Mouse (Mus musculus): ENCODE measurements around the gene Ap2b1. TPM values are rescaled to one million over a fixed set of nuclear protein-coding genes. Genes with fewer than 3 reads are reported as not detected.
A peak's percentile ranks its signal among the peaks of the same experiment; 100 is the strongest.

Ap2b1 gene
- total and polyA plus RNA-seq, 2 experiments from 2014 or later, result 94.8 to 209 TPM

DNA sequence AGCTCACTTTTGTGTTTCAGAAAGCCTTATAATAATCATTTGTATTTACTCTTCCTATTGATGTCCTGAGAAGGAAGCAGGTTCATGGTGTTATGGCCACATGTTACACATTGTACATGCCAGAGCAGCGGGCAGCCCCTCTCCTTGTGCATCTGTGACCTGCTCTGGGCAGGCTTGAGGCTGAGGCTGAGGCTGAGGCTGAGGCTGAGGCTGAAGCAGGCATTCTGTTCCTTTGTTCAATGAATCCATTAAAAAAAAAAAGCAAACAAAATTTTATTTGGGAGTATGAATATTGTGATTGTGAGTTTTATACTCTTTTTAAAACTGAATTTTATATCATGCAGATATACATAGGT, 84.7 kb downstream of the Ap2b1 start:
- Histone ChIP-seq H3K27me3 (ENCODE audit: insufficient read depth, low read length) (no peaks in the 10 kb centered on the region), H3K36me3 (ENCODE audit: insufficient read depth, low read length) (no peaks in the 10 kb centered on the region), H3K4me2 (ENCODE audit: low read depth, low read length) (no peak overlapping the region), H3K9ac (replicated peaks; ENCODE audit: low read length) (no peak overlapping the region), H3K4me1 (ENCODE audit: insufficient read depth, low read length) (no peaks in the 10 kb centered on the region), H3K9me3 (ENCODE audit: low read length) (no peaks in the 10 kb centered on the region), H3K4me3 (ENCODE audit: low read length) (no peak overlapping the region), H3K27ac (no peak overlapping the region)
- 63% methylated on average over 1 of the region's 1 CpGs for WGBS
- TF ChIP-seq CTCF (IDR thresholded peaks at IDR 0.05; ENCODE audit: low read depth), result no peak
- ATAC-seq, result no peak
- DNase-seq (ENCODE audit: low spot score), result no peak

DNA sequence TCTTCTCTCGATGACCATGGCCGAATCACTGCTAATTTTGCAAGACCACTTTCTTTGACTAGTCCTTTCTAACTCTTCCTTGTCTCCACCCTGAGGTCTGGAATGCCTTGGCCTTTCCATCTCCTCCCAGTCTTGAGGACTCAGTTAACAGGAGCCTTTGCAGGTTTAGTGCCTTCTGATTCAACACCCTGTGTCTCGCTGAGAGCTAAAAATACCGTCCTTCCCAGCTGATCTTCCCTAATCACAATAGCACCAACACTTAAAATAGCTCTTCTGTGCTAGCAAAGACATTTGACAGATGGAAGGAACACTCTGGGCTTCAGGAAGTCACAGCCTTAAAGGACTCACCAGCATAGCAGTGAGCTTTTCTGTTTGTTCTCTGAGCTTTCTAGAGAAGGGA, 94.2 kb downstream of the Ap2b1 start:
- DNase-seq (ENCODE audit: low spot score) (no peak), ATAC-seq (no peak)
- Histone ChIP-seq H3K9me3 (ENCODE audit: low read length) (no peaks in the 10 kb centered on the region), H3K4me2 (ENCODE audit: low read depth, low read length) (no peak overlapping the region), H3K9ac (replicated peaks; ENCODE audit: low read length) (no peak overlapping the region), H3K27ac (no peak overlapping the region), H3K4me3 (ENCODE audit: low read length) (no peak overlapping the region), H3K4me1 (ENCODE audit: insufficient read depth, low read length) (no peaks in the 10 kb centered on the region), H3K36me3 (ENCODE audit: insufficient read depth, low read length) (peaks cover 41% of the 10 kb centered on the region), H3K27me3 (ENCODE audit: insufficient read depth, low read length) (no peaks in the 10 kb centered on the region)
- TF ChIP-seq CTCF (IDR thresholded peaks at IDR 0.05; ENCODE audit: low read depth), result no peak
- WGBS, result 89% methylated on average over 4 of the region's 4 CpGs

DNA sequence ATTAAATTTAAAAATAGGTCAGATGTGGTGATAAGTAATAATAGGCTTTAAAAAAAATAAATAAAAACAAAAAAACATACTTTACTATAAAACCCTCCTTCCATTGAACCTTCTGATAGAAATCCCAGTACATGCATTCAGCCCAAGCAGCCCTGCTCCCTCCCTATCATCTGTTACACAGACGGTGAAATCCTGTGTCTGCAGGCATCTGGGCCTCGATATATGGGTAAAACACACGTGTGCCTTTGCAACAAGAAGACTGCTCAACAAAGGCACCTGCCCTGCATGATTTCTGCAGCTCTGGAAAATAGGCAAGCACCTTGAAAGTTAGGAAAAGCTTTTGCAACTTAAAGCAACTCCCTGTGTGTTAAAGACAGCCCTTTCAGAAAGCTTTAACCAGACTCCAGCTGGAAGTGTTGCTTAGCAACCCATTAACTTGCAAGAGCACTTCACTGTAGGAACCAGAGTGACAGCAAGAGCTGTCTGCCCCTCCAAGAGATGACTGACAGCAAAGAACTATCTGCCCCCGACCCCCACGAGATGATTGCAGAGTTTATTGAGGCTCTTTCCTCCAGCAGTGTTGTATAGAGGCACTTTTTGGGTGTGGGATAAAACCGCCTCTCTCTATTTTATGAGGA, 96.1 kb downstream of the Ap2b1 start:
- Histone ChIP-seq H3K4me2 (ENCODE audit: low read depth, low read length) (no peak overlapping the region), H3K9ac (replicated peaks; ENCODE audit: low read length) (no peak overlapping the region), H3K27ac (peak overlapping the region; percentile 27; the same call in 1 of the 2 replicates), H3K4me3 (ENCODE audit: low read length) (no peak overlapping the region), H3K9me3 (ENCODE audit: low read length) (no peaks in the 10 kb centered on the region), H3K27me3 (ENCODE audit: insufficient read depth, low read length) (no peaks in the 10 kb centered on the region), H3K36me3 (ENCODE audit: insufficient read depth, low read length) (peaks cover 49% of the 10 kb centered on the region), H3K4me1 (ENCODE audit: insufficient read depth, low read length) (no peaks in the 10 kb centered on the region)
- ATAC-seq (peak; percentile 27; the same call in 1 of the 2 replicates), DNase-seq (ENCODE audit: low spot score) (peak; percentile 65)
- no peak for TF ChIP-seq CTCF (IDR thresholded peaks at IDR 0.05; ENCODE audit: low read depth)
- WGBS, result 12% methylated on average over 6 of the region's 6 CpGs

DNA sequence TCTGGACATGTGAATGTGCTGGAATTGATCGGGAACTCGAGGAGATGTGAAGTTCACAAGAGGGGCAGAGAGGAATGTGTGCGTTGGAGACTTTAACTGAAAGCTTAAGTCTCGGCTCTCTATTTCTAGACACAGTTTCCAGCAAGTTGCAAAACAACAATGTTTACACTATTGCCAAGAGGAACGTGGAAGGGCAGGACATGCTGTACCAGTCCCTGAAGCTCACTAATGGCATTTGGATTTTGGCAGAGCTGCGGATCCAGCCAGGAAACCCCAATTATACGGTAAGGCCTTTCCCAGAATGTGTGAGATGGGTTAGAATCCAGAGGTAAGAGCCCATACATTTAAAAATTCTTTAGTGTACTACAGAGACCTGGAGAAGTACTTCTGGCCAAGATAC, 98.8 kb downstream of the Ap2b1 start:
- no peak for TF ChIP-seq CTCF (IDR thresholded peaks at IDR 0.05; ENCODE audit: low read depth)
- Histone ChIP-seq H3K36me3 (ENCODE audit: insufficient read depth, low read length) (peaks cover 34% of the 10 kb centered on the region), H3K27ac (no peak overlapping the region), H3K27me3 (ENCODE audit: insufficient read depth, low read length) (no peaks in the 10 kb centered on the region), H3K9ac (replicated peaks; ENCODE audit: low read length) (no peak overlapping the region), H3K4me3 (ENCODE audit: low read length) (no peak overlapping the region), H3K4me1 (ENCODE audit: insufficient read depth, low read length) (no peaks in the 10 kb centered on the region), H3K9me3 (ENCODE audit: low read length) (no peaks in the 10 kb centered on the region), H3K4me2 (ENCODE audit: low read depth, low read length) (no peak overlapping the region)
- DNase-seq (ENCODE audit: low spot score) (no peak), ATAC-seq (no peak)
- 82% methylated on average over 7 of the region's 7 CpGs for WGBS

DNA sequence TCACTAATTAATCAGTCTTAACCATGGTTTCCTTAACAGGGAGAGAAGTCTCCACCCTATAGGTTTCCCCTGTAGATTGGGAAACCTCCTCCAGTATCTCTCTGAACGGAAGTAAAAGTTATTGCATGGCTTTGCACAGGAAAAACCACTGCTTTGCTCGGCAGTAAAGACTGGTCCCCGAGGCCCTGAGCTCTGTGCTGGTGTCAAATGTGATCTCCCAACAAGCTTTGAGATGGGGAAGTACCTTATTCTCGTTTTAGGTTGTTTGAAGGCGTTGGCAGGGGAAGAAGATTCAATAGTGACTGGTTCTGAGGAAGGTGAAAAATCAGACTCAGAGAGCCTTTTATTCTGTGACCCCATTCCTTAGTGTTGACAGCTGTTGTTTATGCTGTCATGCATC, 99.9 kb downstream of the Ap2b1 start:
- no peak for DNase-seq (ENCODE audit: low spot score)
- H3K4me3 ChIP-seq (ENCODE audit: low read length), result no peak overlapping the region
- TF ChIP-seq CTCF (IDR thresholded peaks at IDR 0.05; ENCODE audit: low read depth), result no peak
- H3K36me3 ChIP-seq (ENCODE audit: insufficient read depth, low read length), result peaks cover 38% of the 10 kb centered on the region
- no peak for ATAC-seq
- no peaks in the 10 kb centered on the region for H3K4me1 ChIP-seq (ENCODE audit: insufficient read depth, low read length)
- no peak overlapping the region for H3K9ac ChIP-seq (replicated peaks; ENCODE audit: low read length)
- WGBS, result 78% methylated on average over 5 of the region's 5 CpGs
- H3K27ac ChIP-seq, result no peak overlapping the region
- no peaks in the 10 kb centered on the region for H3K27me3 ChIP-seq (ENCODE audit: insufficient read depth, low read length)
- no peak overlapping the region for H3K4me2 ChIP-seq (ENCODE audit: low read depth, low read length)
- no peaks in the 10 kb centered on the region for H3K9me3 ChIP-seq (ENCODE audit: low read length)

DNA sequence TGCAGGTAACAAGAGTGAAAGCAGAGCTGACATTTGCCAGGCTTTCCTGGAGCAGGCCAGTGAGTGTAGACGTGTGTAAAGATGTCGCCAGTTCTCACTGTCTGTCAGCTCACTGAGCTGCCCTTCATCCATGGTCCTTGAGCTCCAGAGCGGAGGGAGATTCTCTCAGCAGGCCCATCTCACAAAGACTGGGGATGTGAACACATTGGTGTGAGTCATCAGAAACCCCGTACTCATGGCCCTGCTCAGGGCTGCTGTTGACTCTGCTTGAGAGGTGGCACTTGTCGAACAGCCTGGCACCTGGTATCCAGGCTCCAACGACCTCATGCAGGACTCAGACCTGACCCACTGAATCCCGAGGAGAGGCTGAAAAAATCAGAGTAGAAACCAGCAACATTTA, 105.0 kb downstream of the Ap2b1 start:
- Histone ChIP-seq H3K27ac (no peak overlapping the region), H3K27me3 (ENCODE audit: insufficient read depth, low read length) (no peaks in the 10 kb centered on the region), H3K9ac (replicated peaks; ENCODE audit: low read length) (no peak overlapping the region), H3K36me3 (ENCODE audit: insufficient read depth, low read length) (peaks cover 20% of the 10 kb centered on the region), H3K4me3 (ENCODE audit: low read length) (no peak overlapping the region), H3K4me1 (ENCODE audit: insufficient read depth, low read length) (no peaks in the 10 kb centered on the region), H3K4me2 (ENCODE audit: low read depth, low read length) (no peak overlapping the region), H3K9me3 (ENCODE audit: low read length) (no peaks in the 10 kb centered on the region)
- no peak for TF ChIP-seq CTCF (IDR thresholded peaks at IDR 0.05; ENCODE audit: low read depth)
- ATAC-seq (no peak), DNase-seq (ENCODE audit: low spot score) (no peak)
- WGBS, result 84% methylated on average over 7 of the region's 7 CpGs

DNA sequence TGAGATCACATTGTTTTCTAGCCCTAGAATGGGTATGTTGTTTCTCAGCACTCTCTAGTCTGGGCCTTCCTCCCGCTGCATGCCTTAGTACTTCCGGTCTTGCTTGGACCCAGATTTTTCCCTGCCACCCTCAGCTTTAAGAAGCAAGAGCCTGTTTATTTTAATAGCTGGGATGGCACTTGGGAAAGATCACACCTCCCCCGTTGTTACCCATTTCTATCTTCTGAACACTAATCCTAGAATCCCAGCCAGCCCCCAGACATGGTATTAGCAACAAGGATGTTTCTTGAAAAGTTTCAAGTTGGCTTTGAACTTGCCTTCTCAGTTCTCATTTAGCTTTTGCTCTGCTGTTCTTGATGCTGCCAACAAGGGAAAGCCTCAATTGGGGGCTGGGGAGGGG, 107.6 kb downstream of the Ap2b1 start:
- Histone ChIP-seq H3K4me2 (ENCODE audit: low read depth, low read length) (no peak overlapping the region), H3K36me3 (ENCODE audit: insufficient read depth, low read length) (peaks cover 18% of the 10 kb centered on the region; the same call in 1 of the 2 replicates), H3K4me3 (ENCODE audit: low read length) (no peak overlapping the region), H3K9me3 (ENCODE audit: low read length) (no peaks in the 10 kb centered on the region), H3K27ac (no peak overlapping the region), H3K4me1 (ENCODE audit: insufficient read depth, low read length) (0 out of 2 replicates have a peak, but pooled peaks cover 7% of the 10 kb centered on the region), H3K27me3 (ENCODE audit: insufficient read depth, low read length) (no peaks in the 10 kb centered on the region), H3K9ac (replicated peaks; ENCODE audit: low read length) (no peak overlapping the region)
- no peak for ATAC-seq
- 74% methylated on average over 3 of the region's 3 CpGs for WGBS
- no peak for DNase-seq (ENCODE audit: low spot score)
- TF ChIP-seq CTCF (IDR thresholded peaks at IDR 0.05; ENCODE audit: low read depth), result no peak
